Mouse (Mus musculus): ENCODE measurements around the gene Slc47a2.

Slc47a2 gene

GRCm38 (mm10) chr11:61341971-61342370, 689 bp downstream of the Slc47a2 start:
- 20% methylated on average over 10 of the region's 10 CpGs for WGBS

GRCm38 (mm10) chr11:61341233-61341632, 1.4 kb downstream of the Slc47a2 start:
- WGBS, result 87% methylated on average over 4 of the region's 4 CpGs

GRCm38 (mm10) chr11:61340374-61340773, 2.3 kb downstream of the Slc47a2 start:
- WGBS, result 81% methylated on average over 4 of the region's 4 CpGs

- 84% methylated on average over 10 of the region's 10 CpGs for WGBS
Observed at GRCm38 (mm10) chr11:61337586-61337985, 5.1 kb downstream of the Slc47a2 start.

- 55% methylated on average over 10 of the region's 10 CpGs for WGBS
Observed at GRCm38 (mm10) chr11:61320904-61321687, 21.6 kb downstream of the Slc47a2 start.

- 80% methylated on average over 3 of the region's 3 CpGs for WGBS
Observed at GRCm38 (mm10) chr11:61319923-61320567, 22.6 kb downstream of the Slc47a2 start.

- WGBS, result 76% methylated on average over 12 of the region's 12 CpGs
Observed at GRCm38 (mm10) chr11:61319233-61319922, 23.3 kb downstream of the Slc47a2 start.

GRCm38 (mm10) chr11:61316864-61317263, 25.8 kb downstream of the Slc47a2 start:
- WGBS, result 58% methylated on average over 2 of the region's 2 CpGs

- 81% methylated on average over 7 of the region's 7 CpGs for WGBS
Observed at GRCm38 (mm10) chr11:61310321-61310720, 32.3 kb downstream of the Slc47a2 start.

- 73% methylated on average over 12 of the region's 12 CpGs for WGBS
Observed at GRCm38 (mm10) chr11:61309831-61310230, 32.8 kb downstream of the Slc47a2 start.

- 43% methylated on average over 7 of the region's 7 CpGs for WGBS
Observed at GRCm38 (mm10) chr11:61307795-61308194, 34.9 kb downstream of the Slc47a2 start.

- 77% methylated on average over 4 of the region's 4 CpGs for WGBS
Observed at GRCm38 (mm10) chr11:61305377-61305776, 37.3 kb downstream of the Slc47a2 start.

GRCm38 (mm10) chr11:61304535-61304934, 38.1 kb downstream of the Slc47a2 start:
- 90% methylated on average over 7 of the region's 10 CpGs for WGBS

GRCm38 (mm10) chr11:61300716-61301392, 41.8 kb downstream of the Slc47a2 start:
- 39% methylated on average over 16 of the region's 16 CpGs for WGBS

GRCm38 (mm10) chr11:61300205-61300604, 42.5 kb downstream of the Slc47a2 start:
- 88% methylated on average over 3 of the region's 3 CpGs for WGBS

GRCm38 (mm10) chr11:61297901-61298300, 44.8 kb downstream of the Slc47a2 start:
- WGBS, result 58% methylated on average over 2 of the region's 2 CpGs

- WGBS, result 94% methylated on average over 2 of the region's 2 CpGs
Observed at GRCm38 (mm10) chr11:61297326-61297725, 45.3 kb downstream of the Slc47a2 start.

- 83% methylated on average over 1 of the region's 1 CpGs for WGBS
Observed at GRCm38 (mm10) chr11:61296556-61296955, 46.1 kb downstream of the Slc47a2 start.

- WGBS, result 96% methylated on average over 2 of the region's 2 CpGs
Observed at GRCm38 (mm10) chr11:61295556-61295955, 47.1 kb downstream of the Slc47a2 start.

GRCm38 (mm10) chr11:61294431-61294830, 48.2 kb downstream of the Slc47a2 start:
- WGBS, result 57% methylated on average over 3 of the region's 3 CpGs

GRCm38 (mm10) chr11:61293251-61293650, 49.4 kb downstream of the Slc47a2 start:
- WGBS, result 89% methylated on average over 2 of the region's 2 CpGs

GRCm38 (mm10) chr11:61284323-61284722, 58.3 kb downstream of the Slc47a2 start:
- 48% methylated on average over 6 of the region's 6 CpGs for WGBS

All from cerebral cortex, adult 2 months (tissue).